Mouse (Mus musculus): ENCODE measurements around the gene Foxn2. TPM values are rescaled to one million over a fixed set of nuclear protein-coding genes. Genes with fewer than 3 reads are reported as not detected.

The Foxn2 gene
- polyA plus RNA-seq, 1 experiment from 2014 or later: 12.7 TPM

DNA sequence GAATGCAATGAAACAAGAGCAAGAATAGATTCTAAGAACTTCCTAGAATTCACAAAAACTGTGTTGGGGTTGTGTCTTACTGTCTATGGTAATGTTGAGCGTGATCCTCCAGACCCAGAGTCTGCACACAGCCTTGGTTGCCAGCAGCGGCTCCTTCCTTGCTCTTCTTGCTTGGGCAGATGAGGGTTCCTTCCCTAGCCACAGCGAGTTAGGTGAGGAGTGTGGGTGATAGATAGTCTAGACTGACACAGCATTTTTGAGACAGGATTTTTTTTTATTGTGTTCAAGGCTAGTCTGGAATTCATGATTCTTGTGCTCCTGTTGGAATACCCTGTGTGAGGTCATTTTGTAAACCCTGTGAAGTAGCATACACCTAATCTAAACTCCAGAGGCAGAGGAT is 41.1 kb downstream of the Foxn2 start:
- Histone ChIP-seq H3K4me1 (no peaks in the 10 kb centered on the region), H3K9me3 (no peaks in the 10 kb centered on the region), H3K27me3 (ENCODE audit: insufficient read depth, poor library complexity, severe bottlenecking) (no peaks in the 10 kb centered on the region), H3K4me3 (no peak overlapping the region), H3K27ac (no peak overlapping the region), H3K36me3 (peaks cover 10% of the 10 kb centered on the region)
- no peak for DNase-seq (ENCODE audit: low spot score)
- 87% methylated on average over 3 of the region's 3 CpGs for WGBS

GRCm38 (mm10) chr17:88484539-88484938 is 44.0 kb downstream of the Foxn2 start:
- Histone ChIP-seq H3K36me3 (peaks cover 9% of the 10 kb centered on the region), H3K4me1 (no peaks in the 10 kb centered on the region), H3K27ac (no peak overlapping the region), H3K4me3 (no peak overlapping the region), H3K9me3 (no peaks in the 10 kb centered on the region), H3K27me3 (ENCODE audit: insufficient read depth, poor library complexity, severe bottlenecking) (no peaks in the 10 kb centered on the region)
- no peak for DNase-seq (ENCODE audit: low spot score)
- 95% methylated on average over 11 of the region's 11 CpGs for WGBS

GRCm38 (mm10) chr17:88484951-88485350 is 44.4 kb downstream of the Foxn2 start:
- 79% methylated on average over 1 of the region's 1 CpGs for WGBS

GRCm38 (mm10) chr17:88490546-88490945 is 50.0 kb downstream of the Foxn2 start:
- 92% methylated on average over 10 of the region's 10 CpGs for WGBS
- DNase-seq (ENCODE audit: low spot score): no peak
- H3K36me3 ChIP-seq: peaks cover 31% of the 10 kb centered on the region
- no peak overlapping the region for H3K4me3 ChIP-seq
- H3K27ac ChIP-seq: no peak overlapping the region
- H3K9me3 ChIP-seq: no peaks in the 10 kb centered on the region
- peaks cover 4% of the 10 kb centered on the region for H3K4me1 ChIP-seq
- H3K27me3 ChIP-seq (ENCODE audit: insufficient read depth, poor library complexity, severe bottlenecking): no peaks in the 10 kb centered on the region

More at GRCm38 (mm10) chr17:88484951-88485350, 44.4 kb downstream of the Foxn2 start:
- DNase-seq (ENCODE audit: low spot score): no peak
- Histone ChIP-seq H3K9me3 (no peaks in the 10 kb centered on the region), H3K4me1 (no peaks in the 10 kb centered on the region), H3K27ac (no peak overlapping the region), H3K27me3 (ENCODE audit: insufficient read depth, poor library complexity, severe bottlenecking) (no peaks in the 10 kb centered on the region), H3K36me3 (peaks cover 9% of the 10 kb centered on the region), H3K4me3 (no peak overlapping the region)

DNA sequence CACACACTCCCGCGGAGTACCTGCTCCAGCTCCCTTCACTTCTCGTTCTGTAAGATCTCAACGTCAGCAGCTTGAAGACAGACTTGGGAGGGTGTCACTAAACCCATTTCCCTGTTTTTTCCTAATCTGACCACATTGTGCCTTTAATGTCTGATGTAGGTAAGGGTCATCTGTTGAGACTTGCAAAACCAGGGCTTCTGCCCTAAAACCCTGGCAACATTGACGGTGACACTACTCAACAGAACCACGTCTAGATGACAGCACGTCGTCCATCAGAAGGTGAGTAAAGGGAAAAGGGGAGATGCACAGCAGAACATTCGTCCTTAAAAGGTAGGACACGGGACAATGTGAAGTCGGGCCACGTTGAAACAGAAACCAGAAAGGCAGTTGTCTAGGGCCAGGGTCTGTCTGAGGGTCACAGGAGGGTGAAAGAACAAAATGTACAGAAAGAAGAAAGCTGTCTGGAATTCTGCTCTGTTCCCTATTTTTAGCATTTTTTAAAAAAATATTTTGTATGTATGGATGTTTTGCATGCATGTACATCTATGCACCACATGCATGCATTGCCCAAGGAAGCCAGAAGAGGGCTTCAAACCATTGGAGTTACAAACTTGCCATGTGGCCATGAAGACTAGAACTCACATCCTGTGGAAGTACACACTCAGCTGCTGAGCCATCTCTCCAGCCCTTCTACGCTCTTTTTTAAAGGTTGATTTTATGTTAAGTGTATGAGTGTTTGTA is 51.0 kb downstream of the Foxn2 start:
- Histone ChIP-seq H3K27me3 (ENCODE audit: insufficient read depth, poor library complexity, severe bottlenecking) (no peaks in the 10 kb centered on the region), H3K4me1 (peaks cover 4% of the 10 kb centered on the region), H3K27ac (no peak overlapping the region), H3K4me3 (no peak overlapping the region), H3K9me3 (no peaks in the 10 kb centered on the region), H3K36me3 (peaks cover 27% of the 10 kb centered on the region)
- DNase-seq (ENCODE audit: low spot score): no peak
- 97% methylated on average over 13 of the region's 13 CpGs for WGBS

GRCm38 (mm10) chr17:88492107-88492460 is 51.6 kb downstream of the Foxn2 start:
- no peak for DNase-seq (ENCODE audit: low spot score)
- Histone ChIP-seq H3K4me3 (no peak overlapping the region), H3K9me3 (no peaks in the 10 kb centered on the region), H3K27me3 (ENCODE audit: insufficient read depth, poor library complexity, severe bottlenecking) (no peaks in the 10 kb centered on the region), H3K4me1 (peaks cover 4% of the 10 kb centered on the region), H3K36me3 (peaks cover 24% of the 10 kb centered on the region), H3K27ac (no peak overlapping the region)
- WGBS: 96% methylated on average over 5 of the region's 5 CpGs

DNA sequence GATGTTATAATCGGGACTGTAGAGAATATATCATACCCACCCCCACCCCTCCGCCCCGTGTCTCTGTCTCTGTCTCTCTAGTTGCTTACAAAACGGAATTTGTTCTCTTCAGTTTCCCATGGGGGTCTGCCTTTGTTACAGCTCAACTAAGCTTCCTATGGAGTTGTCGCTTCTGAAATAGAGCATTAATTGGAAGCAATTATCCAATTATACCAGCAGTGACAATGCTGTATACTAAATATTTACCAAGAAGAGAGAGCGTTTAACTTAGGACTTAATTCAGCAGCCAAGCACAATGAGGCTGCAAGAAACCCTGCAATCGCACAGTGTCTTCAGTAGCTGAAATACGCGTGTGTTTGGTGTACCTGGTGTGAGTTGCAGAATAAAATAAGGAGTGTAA is 53.0 kb downstream of the Foxn2 start:
- Histone ChIP-seq H3K4me1 (peaks cover 4% of the 10 kb centered on the region), H3K9me3 (no peaks in the 10 kb centered on the region), H3K4me3 (no peak overlapping the region), H3K27ac (no peak overlapping the region), H3K36me3 (peaks cover 21% of the 10 kb centered on the region), H3K27me3 (ENCODE audit: insufficient read depth, poor library complexity, severe bottlenecking) (no peaks in the 10 kb centered on the region)
- WGBS: 89% methylated on average over 9 of the region's 9 CpGs
- DNase-seq (ENCODE audit: low spot score): no peak

DNA sequence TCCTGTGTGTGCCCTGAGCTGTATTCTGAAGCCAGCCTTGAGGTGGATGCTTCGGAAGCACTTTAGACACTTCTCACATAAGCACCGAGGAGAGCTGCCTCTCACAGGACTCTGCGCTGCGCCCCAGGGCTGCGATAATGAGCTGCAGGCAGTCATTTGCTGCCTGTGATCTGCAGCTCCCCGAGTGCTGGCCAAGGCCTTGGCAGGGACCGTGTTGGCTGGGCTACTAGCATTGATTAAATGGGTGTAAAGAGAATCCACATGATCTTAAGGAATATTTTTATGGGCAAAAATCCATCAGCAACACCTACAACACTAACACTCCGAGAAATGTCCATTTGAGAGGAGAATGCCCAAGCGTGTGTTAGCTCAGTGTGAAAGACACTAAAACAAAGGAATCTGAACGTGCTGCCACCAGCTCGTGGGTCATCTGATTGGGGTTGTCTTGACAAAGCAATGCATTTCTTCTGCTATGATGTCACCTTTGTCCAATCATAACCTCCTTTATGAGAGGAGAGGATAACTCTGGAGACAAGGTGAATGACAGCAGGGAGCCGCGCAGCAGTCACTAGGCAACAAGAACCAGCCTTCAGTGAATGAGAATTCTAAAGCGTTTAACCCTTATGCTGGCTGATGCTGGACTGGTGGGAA is 53.7 kb downstream of the Foxn2 start:
- H3K4me3 ChIP-seq: no peak overlapping the region
- no peak overlapping the region for H3K27ac ChIP-seq
- 67% methylated on average over 14 of the region's 14 CpGs for WGBS
- DNase-seq (ENCODE audit: low spot score): no peak
- H3K36me3 ChIP-seq: peaks cover 21% of the 10 kb centered on the region
- H3K27me3 ChIP-seq (ENCODE audit: insufficient read depth, poor library complexity, severe bottlenecking): no peaks in the 10 kb centered on the region
- H3K4me1 ChIP-seq: peaks cover 4% of the 10 kb centered on the region
- no peaks in the 10 kb centered on the region for H3K9me3 ChIP-seq

- H3K9me3 ChIP-seq: no peaks in the 10 kb centered on the region
- DNase-seq (ENCODE audit: low spot score): no peak
- peaks cover 4% of the 10 kb centered on the region for H3K4me1 ChIP-seq
- WGBS: 88% methylated on average over 10 of the region's 10 CpGs
- H3K27me3 ChIP-seq (ENCODE audit: insufficient read depth, poor library complexity, severe bottlenecking): no peaks in the 10 kb centered on the region
- H3K36me3 ChIP-seq: peaks cover 21% of the 10 kb centered on the region
- H3K4me3 ChIP-seq: no peak overlapping the region
- no peak overlapping the region for H3K27ac ChIP-seq
These were observed 54.2 kb downstream of the Foxn2 start for GRCm38 (mm10) chr17:88494772-88495132.

- no peak overlapping the region for H3K4me3 ChIP-seq
- DNase-seq (ENCODE audit: low spot score): no peak
- WGBS: 82% methylated on average over 5 of the region's 5 CpGs
These were observed 57.7 kb downstream of the Foxn2 start for GRCm38 (mm10) chr17:88498090-88498682.

GRCm38 (mm10) chr17:88504056-88504455 is 63.5 kb downstream of the Foxn2 start:
- no peaks in the 10 kb centered on the region for H3K9me3 ChIP-seq
- H3K36me3 ChIP-seq: no peaks in the 10 kb centered on the region
- no peak overlapping the region for H3K4me3 ChIP-seq
- no peaks in the 10 kb centered on the region for H3K27me3 ChIP-seq (ENCODE audit: insufficient read depth, poor library complexity, severe bottlenecking)
- H3K27ac ChIP-seq: no peak overlapping the region
- 92% methylated on average over 13 of the region's 13 CpGs for WGBS
- peaks cover 14% of the 10 kb centered on the region for H3K4me1 ChIP-seq
- no peak for DNase-seq (ENCODE audit: low spot score)

More at GRCm38 (mm10) chr17:88498090-88498682, 57.7 kb downstream of the Foxn2 start:
- Histone ChIP-seq H3K4me1 (peaks cover 4% of the 10 kb centered on the region), H3K27me3 (ENCODE audit: insufficient read depth, poor library complexity, severe bottlenecking) (no peaks in the 10 kb centered on the region), H3K27ac (no peak overlapping the region), H3K9me3 (no peaks in the 10 kb centered on the region), H3K36me3 (no peaks in the 10 kb centered on the region)

- no peak overlapping the region for H3K4me3 ChIP-seq
- H3K27me3 ChIP-seq (ENCODE audit: insufficient read depth, poor library complexity, severe bottlenecking): no peaks in the 10 kb centered on the region
- no peaks in the 10 kb centered on the region for H3K36me3 ChIP-seq
- H3K9me3 ChIP-seq: no peaks in the 10 kb centered on the region
- DNase-seq (ENCODE audit: low spot score): no peak
- 39% methylated on average over 10 of the region's 10 CpGs for WGBS
- H3K27ac ChIP-seq: no peak overlapping the region
- peaks cover 17% of the 10 kb centered on the region for H3K4me1 ChIP-seq
These were observed 64.8 kb downstream of the Foxn2 start for GRCm38 (mm10) chr17:88505275-88505723.

DNA sequence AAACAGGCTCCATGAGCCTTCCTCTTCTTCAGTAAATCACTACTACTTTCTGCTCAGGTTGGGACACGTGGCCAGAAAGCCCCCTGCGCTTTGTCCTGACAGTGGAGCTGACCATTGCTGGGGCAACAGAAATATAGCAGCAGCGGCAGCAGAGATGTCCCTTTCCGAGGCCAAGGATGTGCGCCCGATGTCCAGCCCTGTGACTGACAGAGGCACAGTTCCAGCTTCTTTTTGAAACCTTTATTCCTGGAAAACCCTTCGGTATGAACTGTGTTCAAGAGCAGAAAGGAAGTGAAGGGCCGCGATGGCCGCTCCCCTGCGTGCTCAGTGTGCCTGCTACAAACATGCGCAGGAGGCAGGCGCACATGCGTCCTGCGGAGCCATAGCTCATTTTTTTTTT is 65.4 kb downstream of the Foxn2 start:
- Histone ChIP-seq H3K4me3 (no peak overlapping the region), H3K36me3 (no peaks in the 10 kb centered on the region), H3K27ac (no peak overlapping the region), H3K4me1 (peaks cover 20% of the 10 kb centered on the region), H3K27me3 (ENCODE audit: insufficient read depth, poor library complexity, severe bottlenecking) (no peaks in the 10 kb centered on the region), H3K9me3 (no peaks in the 10 kb centered on the region)
- no peak for DNase-seq (ENCODE audit: low spot score)
- 85% methylated on average over 15 of the region's 15 CpGs for WGBS

Data from heart, embryonic 10.5 days (tissue).